Mouse (Mus musculus): ENCODE measurements at regions not wholly inside any gene's neighbourhood (a gene's known extent, or its start where the extent isn't known, plus 50 kb on each side); places are given as distances from the start of the nearest gene placed in this dataset.

- H3K4me3 ChIP-seq (ENCODE audit: low read depth, low read length) = no peak overlapping the region
- H3K9me3 ChIP-seq (replicated peaks; ENCODE audit: control insufficient read depth, low read length) = no peaks in the 10 kb centered on the region
- no peaks in the 10 kb centered on the region for H3K4me1 ChIP-seq (ENCODE audit: control insufficient read depth, low read depth, low read length)
- ATAC-seq (ENCODE audit: low read depth) = no peak
- no peak overlapping the region for H3K4me2 ChIP-seq (ENCODE audit: low read depth, low read length)
- H3K27me3 ChIP-seq (ENCODE audit: control insufficient read depth, insufficient read depth, low read depth, low read length) = no peaks in the 10 kb centered on the region
- H3K36me3 ChIP-seq (ENCODE audit: control insufficient read depth, insufficient read depth) = no peaks in the 10 kb centered on the region
- H3K9ac ChIP-seq (ENCODE audit: low read depth, low read length) = no peak overlapping the region
- H3K27ac ChIP-seq (ENCODE audit: low read length) = no peak overlapping the region
- 63% methylated on average over 5 of the region's 5 CpGs for WGBS (ENCODE audit: insufficient replicate concordance)
Observed at GRCm38 (mm10) chr12:77140141-77140540, 97.8 kb upstream of the Fut8 start.

- no peaks in the 10 kb centered on the region for H3K9me3 ChIP-seq (replicated peaks; ENCODE audit: control insufficient read depth, low read length)
- 51% methylated on average over 2 of the region's 2 CpGs for WGBS (ENCODE audit: insufficient replicate concordance)
Observed at GRCm38 (mm10) chr12:77139718-77140117, 98.2 kb upstream of the Fut8 start.

GRCm38 (mm10) chr12:77138506-77139201 is 99.3 kb upstream of the Fut8 start:
- H3K4me1 ChIP-seq (ENCODE audit: control insufficient read depth, low read depth, low read length) = no peaks in the 10 kb centered on the region
- no peaks in the 10 kb centered on the region for H3K36me3 ChIP-seq (ENCODE audit: control insufficient read depth, insufficient read depth)
- no peaks in the 10 kb centered on the region for H3K27me3 ChIP-seq (ENCODE audit: control insufficient read depth, insufficient read depth, low read depth, low read length)
- H3K27ac ChIP-seq (ENCODE audit: low read length) = no peak overlapping the region
- no peak overlapping the region for H3K4me2 ChIP-seq (ENCODE audit: low read depth, low read length)
- no peak overlapping the region for H3K9ac ChIP-seq (ENCODE audit: low read depth, low read length)
- no peak overlapping the region for H3K4me3 ChIP-seq (ENCODE audit: low read depth, low read length)
- WGBS (ENCODE audit: insufficient replicate concordance) = 34% methylated on average over 11 of the region's 11 CpGs
- ATAC-seq (ENCODE audit: low read depth) = no peak
- H3K9me3 ChIP-seq (replicated peaks; ENCODE audit: control insufficient read depth, low read length) = no peaks in the 10 kb centered on the region

More at GRCm38 (mm10) chr12:77139718-77140117, 98.2 kb upstream of the Fut8 start:
- H3K27me3 ChIP-seq (ENCODE audit: control insufficient read depth, insufficient read depth, low read depth, low read length) = no peaks in the 10 kb centered on the region
- no peak overlapping the region for H3K4me3 ChIP-seq (ENCODE audit: low read depth, low read length)
- no peak for ATAC-seq (ENCODE audit: low read depth)
- H3K4me1 ChIP-seq (ENCODE audit: control insufficient read depth, low read depth, low read length) = no peaks in the 10 kb centered on the region
- H3K4me2 ChIP-seq (ENCODE audit: low read depth, low read length) = no peak overlapping the region
- H3K36me3 ChIP-seq (ENCODE audit: control insufficient read depth, insufficient read depth) = no peaks in the 10 kb centered on the region
- no peak overlapping the region for H3K9ac ChIP-seq (ENCODE audit: low read depth, low read length)
- H3K27ac ChIP-seq (ENCODE audit: low read length) = no peak overlapping the region

DNA sequence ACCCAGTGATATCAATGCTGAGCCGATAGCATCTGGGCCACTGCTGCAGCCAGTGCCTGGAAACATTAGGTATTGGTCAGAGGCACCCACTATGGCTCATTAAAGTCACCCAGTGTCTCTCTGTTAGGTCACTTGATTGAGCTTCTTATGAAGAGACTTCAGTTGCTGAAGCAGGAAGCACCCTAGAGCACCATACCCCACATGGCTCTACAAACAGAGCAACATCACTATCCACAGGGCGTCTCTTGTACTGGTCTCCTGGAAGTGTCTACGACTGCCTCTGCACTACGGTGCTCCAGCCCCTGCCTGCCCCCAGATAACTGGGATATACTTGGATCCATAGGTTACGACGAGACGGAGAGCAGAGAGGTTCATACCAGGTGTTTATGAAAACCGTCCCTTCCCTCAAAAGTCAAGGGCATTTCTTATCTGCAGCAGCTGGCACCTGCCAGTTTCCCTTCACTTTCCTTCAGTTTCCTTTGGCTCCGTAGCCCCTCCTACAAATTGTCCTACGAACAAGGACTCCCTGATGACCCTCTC is 100.6 kb upstream of the Fut8 start:
- no peak for ATAC-seq (ENCODE audit: low read depth)
- Histone ChIP-seq H3K9ac (ENCODE audit: low read depth, low read length) (no peak overlapping the region), H3K36me3 (ENCODE audit: control insufficient read depth, insufficient read depth) (no peaks in the 10 kb centered on the region), H3K27ac (ENCODE audit: low read length) (no peak overlapping the region), H3K4me3 (ENCODE audit: low read depth, low read length) (no peak overlapping the region), H3K9me3 (replicated peaks; ENCODE audit: control insufficient read depth, low read length) (no peaks in the 10 kb centered on the region), H3K27me3 (ENCODE audit: control insufficient read depth, insufficient read depth, low read depth, low read length) (no peaks in the 10 kb centered on the region), H3K4me1 (ENCODE audit: control insufficient read depth, low read depth, low read length) (no peaks in the 10 kb centered on the region), H3K4me2 (ENCODE audit: low read depth, low read length) (no peak overlapping the region)
- WGBS (ENCODE audit: insufficient replicate concordance) = 49% methylated on average over 10 of the region's 10 CpGs

DNA sequence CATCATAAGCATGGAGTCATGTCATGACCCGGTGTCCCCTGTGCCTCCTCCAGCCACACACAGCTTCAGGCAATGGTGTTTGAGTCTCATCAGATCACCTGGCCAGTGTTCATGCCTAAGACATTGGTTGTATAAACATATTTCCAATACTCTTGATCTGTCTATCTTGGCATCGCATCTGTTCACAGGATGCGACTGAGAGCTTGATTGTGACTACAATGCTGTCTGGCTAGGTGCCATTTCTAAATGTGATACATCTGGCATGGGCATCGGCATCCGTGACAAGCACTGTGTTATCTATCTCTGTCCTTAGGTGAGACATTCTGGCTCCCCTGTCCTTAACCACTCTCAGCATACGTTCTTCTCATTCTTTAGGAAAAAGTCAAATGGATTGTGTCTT is 102.3 kb upstream of the Fut8 start:
- Histone ChIP-seq H3K4me1 (ENCODE audit: control insufficient read depth, low read depth, low read length) (no peaks in the 10 kb centered on the region), H3K27ac (ENCODE audit: low read length) (no peak overlapping the region), H3K4me3 (ENCODE audit: low read depth, low read length) (no peak overlapping the region), H3K9ac (ENCODE audit: low read depth, low read length) (no peak overlapping the region), H3K9me3 (replicated peaks; ENCODE audit: control insufficient read depth, low read length) (no peaks in the 10 kb centered on the region), H3K36me3 (ENCODE audit: control insufficient read depth, insufficient read depth) (no peaks in the 10 kb centered on the region), H3K4me2 (ENCODE audit: low read depth, low read length) (no peak overlapping the region), H3K27me3 (ENCODE audit: control insufficient read depth, insufficient read depth, low read depth, low read length) (no peaks in the 10 kb centered on the region)
- 75% methylated on average over 6 of the region's 6 CpGs for WGBS (ENCODE audit: insufficient replicate concordance)
- ATAC-seq (ENCODE audit: low read depth) = no peak

DNA sequence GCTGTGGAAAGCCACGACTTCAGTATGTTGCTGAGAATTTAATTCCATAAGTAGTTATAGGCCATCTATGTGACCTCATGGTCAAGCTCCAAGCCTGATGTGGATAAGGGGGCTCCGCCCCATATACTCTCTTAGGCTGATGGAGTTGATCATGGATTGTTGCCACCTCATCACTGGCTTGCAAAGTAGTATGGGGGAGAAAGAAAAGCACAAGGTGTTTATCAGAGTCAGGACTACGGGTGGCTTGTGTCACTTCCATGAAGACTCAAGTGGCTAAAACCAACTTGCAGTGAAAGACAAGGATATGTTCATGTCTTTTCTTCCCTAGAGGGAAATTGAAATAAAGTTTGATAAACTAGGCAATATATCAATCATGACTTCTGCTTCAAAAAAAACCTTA is 102.9 kb upstream of the Fut8 start:
- H3K4me1 ChIP-seq (ENCODE audit: control insufficient read depth, low read depth, low read length) = no peaks in the 10 kb centered on the region
- H3K27me3 ChIP-seq (ENCODE audit: control insufficient read depth, insufficient read depth, low read depth, low read length) = no peaks in the 10 kb centered on the region
- no peaks in the 10 kb centered on the region for H3K36me3 ChIP-seq (ENCODE audit: control insufficient read depth, insufficient read depth)
- no peak for ATAC-seq (ENCODE audit: low read depth)
- H3K9me3 ChIP-seq (replicated peaks; ENCODE audit: control insufficient read depth, low read length) = no peaks in the 10 kb centered on the region
- WGBS (ENCODE audit: insufficient replicate concordance) = 54% methylated on average over 3 of the region's 3 CpGs
- no peak overlapping the region for H3K9ac ChIP-seq (ENCODE audit: low read depth, low read length)
- H3K27ac ChIP-seq (ENCODE audit: low read length) = no peak overlapping the region
- no peak overlapping the region for H3K4me2 ChIP-seq (ENCODE audit: low read depth, low read length)
- H3K4me3 ChIP-seq (ENCODE audit: low read depth, low read length) = no peak overlapping the region

DNA sequence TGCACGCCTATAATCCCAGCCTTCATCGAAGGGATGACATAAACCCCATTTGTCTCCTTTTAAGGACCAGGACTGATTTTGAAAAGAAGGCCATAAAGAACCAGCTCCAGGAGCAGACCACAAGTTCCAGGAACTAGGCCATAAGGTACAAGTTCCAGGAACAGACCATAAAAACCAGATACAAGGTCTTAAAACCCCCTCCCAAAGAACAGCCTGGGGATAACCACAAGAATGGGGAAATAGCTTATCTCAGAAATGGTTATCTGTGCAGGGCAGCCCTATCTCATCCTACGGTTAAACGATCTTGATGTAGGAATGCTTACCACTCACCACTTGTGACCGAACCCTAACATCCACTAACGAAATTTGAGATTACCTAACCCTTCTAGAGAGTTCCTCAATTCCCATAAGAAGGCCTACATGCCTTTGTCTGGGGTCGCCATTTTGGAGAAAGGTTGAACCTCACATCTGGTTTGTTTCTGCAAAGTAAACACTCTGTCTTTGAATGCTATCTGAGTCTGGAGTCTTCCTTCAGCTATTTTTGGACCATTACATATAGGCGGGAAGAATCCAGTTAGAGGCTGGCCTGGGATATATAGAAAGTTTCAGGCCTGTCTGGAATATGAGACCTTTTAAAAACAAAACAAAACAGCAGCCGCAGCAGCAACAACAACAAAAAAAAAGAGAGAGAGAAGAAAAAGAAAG is 103.5 kb upstream of the Fut8 start:
- no peaks in the 10 kb centered on the region for H3K27me3 ChIP-seq (ENCODE audit: control insufficient read depth, insufficient read depth, low read depth, low read length)
- WGBS (ENCODE audit: insufficient replicate concordance) = 26% methylated on average over 9 of the region's 9 CpGs

DNA sequence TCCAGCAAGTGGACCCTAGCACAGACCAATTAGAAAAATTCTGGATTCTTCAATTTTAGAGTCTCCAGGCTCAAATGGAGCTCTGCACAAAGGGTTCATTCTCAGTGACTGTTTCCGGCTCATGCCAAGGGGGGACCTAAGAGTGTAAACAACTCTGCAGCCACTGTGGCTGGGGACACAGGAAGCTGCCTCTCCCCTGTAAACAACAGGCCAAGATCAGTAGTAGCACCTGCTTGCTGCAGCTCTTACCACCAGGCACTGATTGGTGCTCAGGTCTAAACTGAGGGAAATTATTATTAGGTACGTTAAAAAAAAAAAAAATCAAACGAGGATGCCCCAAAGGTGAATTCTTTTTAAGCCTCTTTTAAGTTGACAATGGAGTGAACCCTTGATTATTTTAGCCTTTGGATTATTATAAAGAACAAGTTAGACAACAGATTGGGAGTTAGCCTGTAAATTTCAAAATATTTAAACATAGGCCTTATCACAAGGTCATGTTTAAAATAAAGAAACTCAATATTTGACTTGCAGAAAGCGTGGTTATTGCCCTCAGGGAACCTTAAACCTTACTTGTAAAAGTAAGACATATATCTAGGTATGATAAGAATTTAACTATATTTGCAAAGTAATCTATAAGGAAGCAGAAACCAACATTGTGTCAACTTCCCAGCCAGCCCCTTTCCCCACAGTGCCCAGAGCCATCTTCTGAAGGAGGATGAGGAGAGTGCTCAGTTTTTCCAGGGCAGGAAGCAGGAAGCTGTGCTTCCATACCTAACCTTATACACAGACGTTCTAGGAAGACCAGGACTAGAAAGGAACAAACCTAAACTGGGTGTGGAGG is 104.2 kb upstream of the Fut8 start:
- Histone ChIP-seq H3K36me3 (ENCODE audit: control insufficient read depth, insufficient read depth) (no peaks in the 10 kb centered on the region), H3K4me1 (ENCODE audit: control insufficient read depth, low read depth, low read length) (no peaks in the 10 kb centered on the region), H3K27me3 (ENCODE audit: control insufficient read depth, insufficient read depth, low read depth, low read length) (no peaks in the 10 kb centered on the region), H3K9me3 (replicated peaks; ENCODE audit: control insufficient read depth, low read length) (no peaks in the 10 kb centered on the region), H3K4me3 (ENCODE audit: low read depth, low read length) (no peak overlapping the region), H3K27ac (ENCODE audit: low read length) (no peak overlapping the region), H3K4me2 (ENCODE audit: low read depth, low read length) (no peak overlapping the region), H3K9ac (ENCODE audit: low read depth, low read length) (no peak overlapping the region)
- WGBS (ENCODE audit: insufficient replicate concordance) = 34% methylated on average over 5 of the region's 5 CpGs
- no peak for ATAC-seq (ENCODE audit: low read depth)

More for the DNA sequence above, 103.5 kb upstream of the Fut8 start:
- Histone ChIP-seq H3K27ac (ENCODE audit: low read length) (no peak overlapping the region), H3K4me2 (ENCODE audit: low read depth, low read length) (no peak overlapping the region), H3K9ac (ENCODE audit: low read depth, low read length) (no peak overlapping the region), H3K36me3 (ENCODE audit: control insufficient read depth, insufficient read depth) (no peaks in the 10 kb centered on the region), H3K4me3 (ENCODE audit: low read depth, low read length) (no peak overlapping the region), H3K4me1 (ENCODE audit: control insufficient read depth, low read depth, low read length) (no peaks in the 10 kb centered on the region), H3K9me3 (replicated peaks; ENCODE audit: control insufficient read depth, low read length) (no peaks in the 10 kb centered on the region)
- no peak for ATAC-seq (ENCODE audit: low read depth)

Data from liver, embryonic 16.5 days (tissue).